Mouse (Mus musculus) CH12F3 (cell line): Measurements from ENCODE around the gene Gm20388.
"Not testable (repeated sequence)": the region's sequence is repeated elsewhere in the genome, so short reads cannot be mapped to it uniquely, and the experiment has no call there.

Experiments used
- in situ Hi-C: fragments of 300-500 bp; cut with MboI; formaldehyde crosslinking; loops from 2 replicates; pipeline ENCODE4 v1.14.3; 2020; ENCODE audit warnings: low sequenced_read_pairs

The Gm20388 gene

DNA sequence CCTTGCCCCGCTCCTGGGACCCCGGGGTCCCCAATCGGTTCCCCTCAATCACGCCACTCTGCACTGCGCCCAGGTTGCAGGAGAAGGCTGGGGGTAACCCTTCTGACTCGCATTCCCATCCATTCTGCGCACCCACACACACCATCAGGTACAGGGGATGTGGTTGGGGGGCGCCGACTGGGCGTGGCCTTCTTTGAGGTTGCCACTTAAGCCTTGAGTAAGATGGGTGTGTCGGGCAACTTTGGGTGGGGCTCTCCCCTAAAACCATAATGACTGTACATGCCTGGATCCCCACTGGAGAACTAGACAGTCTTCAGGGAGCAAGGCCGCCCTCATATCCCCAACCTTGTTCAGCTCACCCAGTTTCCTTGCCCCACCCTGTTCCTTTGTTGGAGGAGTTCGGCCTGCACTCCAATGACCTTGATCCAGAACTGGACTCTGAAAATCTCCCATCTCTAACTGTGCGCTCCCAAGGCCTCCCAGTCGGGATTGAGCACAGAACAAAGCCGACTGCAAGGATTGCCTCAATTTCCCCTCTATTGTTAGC, 3501.2 kb downstream of the Gm20388 start:
- in situ Hi-C loops = no loop called here

DNA sequence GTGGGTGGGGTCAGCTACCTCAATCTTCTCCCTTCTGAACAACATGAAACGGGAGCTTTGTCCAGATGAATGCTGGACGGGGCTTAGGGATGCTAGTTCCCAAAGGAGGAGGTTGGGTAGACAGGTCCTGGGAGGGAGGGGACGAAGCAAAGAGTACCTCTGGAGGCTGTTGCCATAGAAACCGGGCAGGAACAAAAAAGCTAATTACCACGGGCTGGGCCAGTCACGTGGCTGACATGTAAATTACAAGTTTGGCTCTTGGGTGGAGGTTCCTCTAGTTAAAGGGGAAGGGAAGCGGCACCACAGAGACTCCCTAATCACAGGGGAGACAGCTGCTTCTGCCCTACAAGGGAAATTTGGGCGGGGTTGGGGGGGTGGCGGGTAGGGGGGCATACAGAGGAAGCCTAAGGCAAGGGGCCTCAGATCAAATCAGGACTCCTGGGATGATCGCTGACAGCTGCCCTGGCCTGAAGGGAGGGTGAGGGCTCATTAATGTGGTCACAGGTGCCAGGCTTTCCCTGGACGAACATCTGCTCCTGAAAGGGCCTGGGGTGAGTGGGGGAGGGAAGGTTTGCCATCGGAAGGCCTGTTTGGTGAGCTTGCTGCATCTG, 3502.0 kb downstream of the Gm20388 start:
- in situ Hi-C loops = no loop called here

DNA sequence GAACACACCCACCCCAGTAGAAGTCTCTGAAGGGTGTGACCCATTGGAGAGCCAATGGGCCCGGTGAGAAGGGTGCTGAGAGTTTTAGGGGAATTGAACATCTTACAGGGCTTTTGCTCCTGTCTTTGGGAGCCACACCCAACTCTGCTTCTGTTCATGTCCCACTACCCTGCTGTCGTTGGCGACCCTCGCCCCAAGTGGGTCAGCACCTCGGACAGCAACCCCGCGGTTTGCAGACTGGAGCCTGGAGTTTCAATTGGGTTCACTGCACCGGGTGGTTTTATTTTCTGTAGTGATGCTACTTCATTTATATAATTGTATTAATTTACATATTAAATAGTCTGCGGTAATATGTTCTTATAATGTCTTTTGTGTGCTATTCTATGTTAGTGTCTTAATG, 3503.6 kb downstream of the Gm20388 start:
- in situ Hi-C loops = no loop called here

DNA sequence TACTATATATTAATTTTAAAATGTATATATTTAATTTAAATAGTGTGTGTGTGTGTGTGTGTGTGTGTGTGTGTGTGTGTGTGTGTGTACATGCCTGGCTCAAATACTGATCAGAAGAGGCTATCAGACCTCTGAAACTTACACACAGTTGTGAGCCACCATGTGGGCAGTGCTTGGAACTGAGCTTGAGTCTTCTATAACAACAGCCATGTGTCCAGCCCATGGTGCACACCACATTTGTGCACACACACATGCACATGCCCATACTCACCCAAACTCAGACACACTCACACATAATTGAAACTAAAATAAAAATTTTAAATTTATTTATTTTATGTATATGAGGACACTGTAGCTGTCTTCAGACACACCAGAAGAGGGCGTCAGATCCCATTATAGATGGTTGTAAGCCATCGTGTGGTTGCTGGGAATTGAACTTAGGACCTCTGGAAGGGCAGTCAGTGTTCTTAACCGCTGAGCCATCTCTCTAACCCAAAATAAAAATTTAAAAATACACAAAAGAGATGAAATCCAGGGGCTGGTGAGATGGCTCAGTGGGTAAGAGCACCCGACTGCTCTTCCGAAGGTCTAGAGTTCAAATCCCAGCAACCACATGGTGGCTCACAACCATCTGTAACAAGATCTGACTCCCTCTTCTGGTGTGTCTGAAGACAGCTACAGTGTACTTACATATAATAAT, 3504.5 kb downstream of the Gm20388 start:
- in situ Hi-C loops = not testable (repeated sequence)

DNA sequence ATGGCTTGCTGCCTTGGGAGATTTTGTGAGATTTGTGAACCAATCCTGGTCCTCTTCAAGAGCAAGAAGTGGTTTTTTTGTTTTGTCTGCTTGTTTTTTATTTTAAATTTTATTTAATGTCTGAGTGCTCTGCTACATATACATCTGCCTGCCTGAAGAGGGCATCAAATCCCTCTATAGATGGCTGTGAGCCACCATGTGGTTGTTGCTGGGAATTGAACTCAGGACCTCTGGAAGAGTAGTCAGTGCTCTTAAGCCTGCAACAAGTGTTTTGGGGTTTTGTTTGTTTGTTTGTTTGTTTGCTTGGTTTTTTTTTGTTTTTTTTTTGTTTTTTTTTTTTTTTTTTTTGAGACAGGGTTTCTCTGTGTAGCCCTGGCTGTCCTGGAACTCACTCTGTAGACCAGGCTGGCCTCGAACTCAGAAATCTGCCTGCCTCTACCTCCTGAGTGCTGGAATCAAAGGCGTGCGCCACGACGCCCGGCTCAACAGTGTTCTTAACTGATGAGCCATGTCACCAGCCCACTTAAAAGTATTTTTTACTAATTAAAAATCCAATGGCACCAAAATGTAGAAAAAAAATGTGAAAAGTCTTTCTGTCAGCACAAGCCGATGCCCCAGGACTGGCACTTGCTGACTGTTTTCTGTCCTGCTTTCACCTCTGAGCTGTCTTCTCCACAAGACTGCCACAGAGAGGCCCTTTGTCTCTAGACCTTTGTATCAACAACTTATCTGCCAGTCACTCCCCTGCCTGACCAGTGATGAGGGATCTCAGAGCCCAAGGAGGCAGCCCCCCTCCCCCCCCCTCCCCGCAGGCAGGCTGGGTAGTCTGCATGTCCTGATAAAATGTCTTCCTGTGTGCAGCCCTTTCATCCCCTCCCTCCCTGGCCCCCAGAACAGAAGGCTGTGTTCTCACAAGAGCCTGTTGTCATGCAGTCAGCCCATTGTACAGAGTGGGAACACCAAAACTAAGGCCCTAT, 3505.6 kb downstream of the Gm20388 start:
- in situ Hi-C loops = no loop called here

DNA sequence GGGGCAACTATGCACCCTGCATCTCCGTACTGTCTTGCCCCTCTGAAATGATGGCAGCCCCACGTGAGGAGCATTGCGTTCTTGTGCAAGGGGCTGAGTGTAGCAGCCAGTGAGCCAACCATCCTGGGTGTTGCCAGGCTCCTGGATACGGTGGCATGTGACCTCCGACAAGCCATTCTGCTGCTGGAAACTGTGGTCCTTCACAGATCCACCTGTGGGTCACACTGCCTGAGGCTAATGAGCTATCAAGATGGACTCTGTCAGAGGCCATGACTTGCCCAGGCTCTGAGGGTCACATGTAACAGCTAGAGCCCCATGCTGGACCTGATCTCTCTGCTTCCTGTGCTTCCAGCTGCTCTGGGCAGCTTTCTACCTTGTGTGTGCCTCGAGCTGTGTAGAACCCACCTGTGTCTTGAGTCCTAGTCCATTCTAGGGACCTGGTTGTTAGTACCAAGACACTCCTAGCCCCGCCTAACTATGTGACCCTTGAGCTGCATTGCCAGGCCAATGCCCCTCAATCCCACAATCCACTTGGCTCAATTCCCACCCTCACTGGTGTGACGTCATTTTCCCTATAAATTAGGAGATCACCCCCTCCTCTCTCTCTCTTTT, 3506.4 kb downstream of the Gm20388 start:
- in situ Hi-C loops = no loop called here

DNA sequence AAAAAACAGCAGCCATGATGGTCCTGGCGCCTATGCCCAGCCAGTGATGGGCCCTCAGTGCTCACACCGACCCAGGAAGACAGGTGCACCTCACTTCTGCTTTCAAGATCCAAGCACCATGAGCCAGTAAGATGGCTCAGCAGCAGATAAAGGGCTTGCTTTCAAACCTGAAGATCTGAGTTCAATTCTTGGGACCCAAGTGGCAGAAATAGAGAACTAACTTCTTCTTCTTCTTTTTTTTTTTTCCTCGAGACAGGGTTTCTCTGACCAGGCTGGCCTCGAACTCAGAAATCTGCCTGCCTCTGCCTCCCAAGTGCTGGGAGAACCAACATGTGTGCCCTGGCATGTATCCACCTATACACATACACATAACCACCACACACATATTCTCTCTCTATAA, 3509.1 kb downstream of the Gm20388 start:
- in situ Hi-C loops = no loop called here

DNA sequence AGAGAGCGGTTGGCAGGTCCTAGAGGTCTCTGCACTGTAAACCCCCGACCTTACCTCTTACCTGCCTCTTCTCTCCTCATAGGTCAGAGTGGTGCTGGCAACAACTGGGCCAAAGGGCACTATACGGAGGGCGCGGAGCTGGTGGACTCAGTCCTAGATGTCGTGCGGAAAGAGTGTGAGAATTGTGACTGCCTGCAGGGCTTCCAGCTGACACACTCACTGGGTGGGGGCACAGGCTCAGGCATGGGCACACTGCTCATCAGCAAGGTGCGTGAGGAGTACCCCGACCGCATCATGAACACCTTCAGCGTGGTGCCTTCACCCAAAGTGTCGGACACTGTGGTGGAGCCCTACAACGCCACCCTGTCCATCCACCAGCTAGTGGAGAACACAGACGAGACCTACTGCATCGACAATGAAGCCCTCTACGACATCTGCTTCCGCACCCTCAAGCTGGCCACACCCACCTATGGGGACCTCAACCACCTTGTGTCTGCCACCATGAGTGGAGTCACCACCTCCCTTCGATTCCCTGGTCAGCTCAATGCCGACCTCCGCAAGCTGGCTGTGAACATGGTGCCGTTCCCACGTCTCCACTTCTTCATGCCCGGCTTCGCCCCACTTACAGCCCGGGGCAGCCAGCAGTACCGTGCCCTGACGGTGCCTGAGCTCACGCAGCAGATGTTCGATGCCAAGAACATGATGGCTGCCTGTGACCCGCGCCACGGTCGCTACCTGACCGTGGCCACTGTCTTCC, 3510.1 kb downstream of the Gm20388 start:
- in situ Hi-C loops = no loop called here

DNA sequence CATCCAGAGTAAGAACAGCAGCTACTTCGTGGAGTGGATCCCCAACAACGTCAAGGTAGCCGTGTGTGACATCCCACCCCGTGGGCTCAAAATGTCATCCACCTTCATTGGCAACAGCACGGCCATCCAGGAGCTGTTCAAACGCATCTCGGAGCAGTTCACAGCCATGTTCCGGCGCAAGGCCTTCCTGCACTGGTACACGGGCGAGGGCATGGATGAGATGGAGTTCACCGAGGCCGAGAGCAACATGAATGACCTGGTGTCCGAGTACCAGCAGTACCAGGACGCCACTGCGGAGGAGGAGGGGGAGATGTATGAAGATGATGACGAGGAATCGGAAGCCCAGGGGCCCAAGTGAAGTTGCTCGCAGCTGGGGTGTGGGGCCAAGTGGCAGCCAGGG, 3510.7 kb downstream of the Gm20388 start:
- in situ Hi-C loops = no loop called here

DNA sequence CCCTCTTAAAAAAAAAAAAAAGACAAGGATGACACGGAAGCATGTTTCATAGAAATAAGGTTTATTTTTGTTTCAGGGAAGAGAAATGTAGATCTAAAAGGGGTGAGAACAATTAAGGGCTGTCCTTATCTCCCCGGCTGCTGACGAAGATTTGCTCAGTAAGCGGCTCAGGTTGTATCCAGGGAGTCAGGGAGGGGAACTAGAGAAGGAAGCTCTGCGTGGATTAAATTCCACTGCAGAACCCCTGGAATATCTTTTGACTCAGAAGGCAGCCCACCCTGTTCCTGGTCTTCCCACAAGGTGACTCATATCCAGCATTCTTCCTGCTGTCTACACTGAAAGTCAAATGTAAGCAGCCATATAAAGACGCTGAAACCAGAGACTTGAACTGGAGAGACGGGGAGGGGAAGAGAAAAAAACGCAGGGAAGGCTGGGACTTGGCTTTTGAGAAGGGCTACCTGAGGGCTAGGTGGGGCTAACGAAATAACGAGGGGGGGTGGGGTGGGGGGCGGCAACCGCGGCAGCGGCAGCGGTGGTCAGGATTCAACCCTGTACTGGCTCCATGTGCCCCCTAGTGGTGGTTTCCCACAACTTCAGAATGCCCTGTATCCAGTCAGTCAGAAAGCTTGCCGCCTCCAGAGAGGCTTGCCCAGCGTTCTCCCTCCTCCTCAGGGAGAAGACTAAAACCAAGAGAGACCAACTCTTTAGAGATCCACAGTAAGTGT, 3511.6 kb downstream of the Gm20388 start:
- in situ Hi-C loops = no loop called here

DNA sequence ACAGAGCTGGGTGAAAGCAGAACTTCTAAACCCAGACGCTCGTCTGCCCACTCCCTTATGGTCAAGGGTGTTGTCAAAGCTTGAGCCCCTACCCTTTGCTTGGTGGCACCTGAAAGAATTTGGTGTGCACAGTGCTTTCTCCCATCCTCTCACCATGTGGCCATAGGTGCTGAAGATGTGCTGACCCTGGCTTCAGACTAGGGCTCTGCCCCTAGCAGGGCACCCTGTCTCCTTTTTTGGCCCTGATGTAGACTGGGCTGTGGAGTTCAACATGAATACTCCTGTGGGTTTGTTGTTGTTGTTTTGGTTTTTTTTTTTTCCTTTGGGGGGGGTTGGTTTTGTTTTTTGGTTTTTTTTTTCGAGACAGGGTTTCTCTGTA, 3512.1 kb downstream of the Gm20388 start:
- in situ Hi-C loops = no loop called here

DNA sequence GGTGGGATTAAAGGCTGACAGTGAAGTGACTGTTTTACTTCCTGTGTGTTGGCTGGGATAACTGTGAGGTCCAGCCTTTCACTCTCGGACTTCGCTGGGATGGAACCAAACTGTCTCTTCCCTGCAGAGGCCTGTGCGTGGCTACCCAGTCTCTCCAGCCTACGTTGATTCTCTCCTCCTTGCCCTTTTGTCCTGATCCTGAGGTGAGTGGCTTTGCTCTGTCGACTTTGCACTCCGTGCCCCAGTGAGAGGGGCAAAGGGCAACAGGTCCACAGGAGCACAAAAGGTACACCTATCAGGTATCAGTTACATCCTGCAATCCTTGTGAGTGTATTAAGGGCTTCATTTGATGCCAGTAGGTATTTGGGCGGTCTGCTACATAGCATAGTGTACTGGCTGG, 3512.8 kb downstream of the Gm20388 start, which contains the start of gene Def8:
Gene Def8, plus strand, starts transcription at position 87 of the 400 bp plus-strand sequence.
- in situ Hi-C loops = no loop called here

DNA sequence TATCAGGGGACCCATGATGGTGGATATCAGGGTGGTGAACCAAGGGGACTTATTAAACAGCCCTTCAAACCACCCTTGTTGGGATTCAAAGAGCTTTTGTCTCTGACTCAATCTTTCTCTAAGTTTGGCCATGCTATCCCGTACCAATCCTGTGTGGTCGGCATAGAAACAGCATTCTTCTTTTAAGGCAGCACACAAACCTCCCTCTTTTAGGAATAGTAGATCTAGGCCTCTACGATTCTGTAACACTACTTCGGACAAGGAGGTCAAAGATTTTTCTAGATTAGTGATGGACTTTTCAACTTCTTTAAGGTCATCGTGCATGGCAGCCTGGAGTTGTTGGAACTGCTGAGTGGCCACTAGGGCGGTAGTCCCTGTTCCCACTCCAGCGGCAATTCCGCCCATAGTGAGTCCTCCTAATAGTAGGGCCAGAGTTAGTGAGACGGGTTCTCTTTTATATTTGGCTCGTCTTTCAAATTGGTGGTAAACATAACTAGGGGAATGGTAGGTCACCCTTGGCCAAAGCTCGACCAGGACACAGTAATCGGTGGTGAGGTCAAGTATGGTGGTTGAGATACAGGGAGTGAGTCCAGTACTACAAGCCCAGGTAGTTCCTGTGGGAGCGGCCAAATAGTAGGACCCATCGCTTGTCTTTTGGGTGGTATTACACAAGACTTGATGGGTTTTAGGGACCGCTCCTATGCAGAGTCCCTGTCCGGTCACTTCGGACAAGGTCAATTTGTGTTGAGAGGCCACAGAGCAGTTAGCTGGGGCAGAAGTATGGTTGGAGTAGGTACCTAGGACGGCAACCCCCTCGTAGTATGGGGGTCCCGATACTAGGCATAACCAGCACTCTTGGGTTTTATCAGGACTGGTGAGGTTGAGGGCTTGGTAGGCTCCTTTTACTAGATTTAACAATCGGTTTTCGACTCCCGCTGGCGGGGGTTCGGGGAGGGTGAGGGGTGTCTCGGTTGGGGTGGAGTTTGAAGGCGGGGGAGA, 3516.2 kb downstream of the Gm20388 start:
- in situ Hi-C loops = no loop called here

DNA sequence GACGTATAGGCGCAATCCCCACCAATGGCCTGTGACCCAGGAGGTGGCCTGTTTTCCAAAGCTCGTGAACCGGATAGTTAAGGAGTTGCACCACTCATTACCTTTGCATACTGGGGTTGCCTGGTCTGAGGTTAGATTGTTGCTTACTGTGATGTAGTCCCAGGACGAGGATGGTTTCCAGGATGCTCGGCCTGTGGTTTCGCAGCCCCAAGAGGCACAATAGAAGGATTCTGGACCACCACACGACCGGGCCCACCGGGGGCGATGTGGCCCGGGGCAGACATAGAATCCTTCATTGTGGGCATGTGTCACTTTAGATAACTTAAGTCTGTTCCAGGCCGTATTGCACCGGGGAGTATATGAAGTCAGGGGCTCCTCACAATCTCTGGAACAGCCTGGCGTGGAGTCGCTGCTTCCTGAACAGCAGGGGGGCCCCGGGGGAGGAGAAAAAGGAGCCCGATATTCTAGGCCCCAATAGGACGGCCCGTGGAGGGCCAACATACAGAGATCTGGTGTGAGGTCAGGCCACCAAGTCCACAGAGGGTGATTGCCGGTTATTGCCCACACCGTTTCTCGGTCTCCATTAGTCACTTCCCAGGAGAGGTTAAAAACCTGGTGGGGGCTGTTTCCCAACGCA, 3517.1 kb downstream of the Gm20388 start:
- in situ Hi-C loops = no loop called here

DNA sequence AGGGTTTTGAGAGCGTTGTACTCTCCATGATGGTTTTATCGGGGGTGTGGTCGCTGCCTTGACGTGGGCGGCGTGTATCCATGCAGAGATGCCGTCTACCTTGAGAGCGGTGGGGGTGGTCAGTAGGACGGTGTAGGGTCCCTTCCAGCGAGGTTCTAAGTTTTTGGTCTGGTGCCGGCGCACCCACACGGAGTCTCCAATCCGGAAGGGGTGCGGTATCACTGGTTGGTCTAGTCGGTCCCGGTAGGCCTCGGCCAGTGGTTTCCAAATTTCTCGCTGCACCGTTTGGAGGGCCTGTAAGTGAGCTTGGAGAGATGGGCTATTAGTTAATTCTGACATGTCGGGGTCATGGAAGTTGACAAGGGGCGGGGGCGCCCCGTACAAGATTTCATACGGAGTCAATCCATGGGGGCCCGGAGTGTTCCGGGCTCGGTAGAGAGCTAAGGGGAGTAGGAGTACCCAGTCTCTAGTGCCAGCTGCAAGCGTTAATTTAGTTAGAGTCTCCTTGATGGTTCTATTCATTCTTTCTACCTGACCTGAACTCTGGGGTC, 3517.8 kb downstream of the Gm20388 start:
- in situ Hi-C loops = no loop called here

DNA sequence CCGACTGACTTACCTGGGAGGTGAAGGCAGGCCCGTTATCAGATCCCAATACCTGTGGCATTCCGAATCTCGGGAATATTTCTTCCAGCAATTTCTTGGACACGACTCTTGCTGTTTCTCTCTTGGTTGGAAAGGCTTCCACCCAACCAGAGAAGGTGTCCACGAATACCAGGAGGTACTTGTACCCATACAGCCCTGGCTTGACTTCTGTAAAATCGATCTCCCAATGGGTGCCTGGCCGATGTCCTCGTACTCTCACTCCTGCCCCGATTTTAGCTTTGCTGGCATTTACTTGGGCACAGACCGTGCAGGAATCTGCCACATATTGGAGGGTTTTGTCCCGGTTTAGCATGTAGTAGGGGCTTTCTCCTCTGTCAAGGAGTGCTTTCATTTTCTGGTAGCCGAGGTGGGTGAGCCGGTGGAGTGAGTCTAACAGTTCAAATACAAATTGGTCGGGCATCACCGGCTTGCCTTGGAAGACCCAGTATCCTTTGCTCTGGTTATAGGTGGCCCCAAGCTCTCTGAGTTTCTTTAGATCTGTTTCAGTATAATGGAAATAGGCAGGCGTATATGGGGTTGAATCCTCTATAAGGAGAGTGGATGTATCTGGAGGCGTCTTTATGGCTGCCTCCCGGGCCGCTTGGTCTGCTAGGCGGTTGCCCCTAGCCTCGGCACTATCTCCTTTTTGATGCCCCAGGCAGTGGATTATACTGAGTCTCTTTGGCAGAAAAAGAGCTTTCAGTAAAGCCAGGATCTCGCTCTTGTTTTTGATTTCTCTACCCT, 3518.5 kb downstream of the Gm20388 start:
- in situ Hi-C loops = no loop called here

DNA sequence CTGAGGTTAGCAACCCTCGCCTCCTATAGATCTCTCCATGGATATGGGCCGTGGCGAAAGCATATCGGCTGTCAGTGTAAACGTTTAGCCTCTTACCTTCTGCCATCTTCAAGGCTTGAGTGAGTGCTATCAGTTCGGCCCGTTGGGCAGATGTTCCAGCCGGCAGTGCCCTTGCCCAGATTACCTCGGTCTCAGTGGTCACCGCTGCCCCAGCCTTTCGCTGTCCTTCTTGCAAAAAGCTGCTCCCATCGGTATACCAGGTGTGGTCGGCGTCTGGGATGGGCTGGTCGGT, 3519.0 kb downstream of the Gm20388 start:
- in situ Hi-C loops = not testable (repeated sequence)
